Mouse (Mus musculus): ENCODE results near the gene Adamtsl1. TPM values are rescaled to one million over a fixed set of nuclear protein-coding genes. Genes with fewer than 3 reads are reported as not detected.

Gene Adamtsl1
- polyA plus RNA-seq, 1 experiment from 2014 or later = 10.2 TPM

- no peak overlapping the region for H3K9ac ChIP-seq (ENCODE audit: low read depth, low read length)
- DNase-seq (ENCODE audit: low spot score) (no peak), ATAC-seq (replicated peaks; ENCODE audit: low FRiP score, low read depth) (no peak)
- H3K4me3 ChIP-seq (replicated peaks; ENCODE audit: low read depth, low read length) = no peak overlapping the region
- H3K36me3 ChIP-seq (ENCODE audit: insufficient read depth, low read length) = no peaks in the 10 kb centered on the region
- no peak overlapping the region for H3K27ac ChIP-seq
- 74% methylated on average over 14 of the region's 14 CpGs for WGBS
- no peaks in the 10 kb centered on the region for H3K9me3 ChIP-seq (replicated peaks; ENCODE audit: low read length)
- no peaks in the 10 kb centered on the region for H3K27me3 ChIP-seq (ENCODE audit: insufficient read depth, low read length)
- no peaks in the 10 kb centered on the region for H3K4me1 ChIP-seq (replicated peaks; ENCODE audit: insufficient read depth, low read length)
- H3K4me2 ChIP-seq (ENCODE audit: low read length) = no peak overlapping the region
- no peak for TF ChIP-seq CTCF (IDR thresholded peaks at IDR 0.05; ENCODE audit: low read depth)
Observed at GRCm38 (mm10) chr4:86178116-86178515, 664.1 kb downstream of the Adamtsl1 start.

GRCm38 (mm10) chr4:86183701-86184173 lies 669.8 kb downstream of the Adamtsl1 start:
- Histone ChIP-seq H3K9ac (ENCODE audit: low read depth, low read length) (no peak overlapping the region), H3K4me3 (replicated peaks; ENCODE audit: low read depth, low read length) (no peak overlapping the region), H3K4me2 (ENCODE audit: low read length) (no peak overlapping the region), H3K4me1 (replicated peaks; ENCODE audit: insufficient read depth, low read length) (no peaks in the 10 kb centered on the region), H3K36me3 (ENCODE audit: insufficient read depth, low read length) (no peaks in the 10 kb centered on the region), H3K9me3 (replicated peaks; ENCODE audit: low read length) (no peaks in the 10 kb centered on the region), H3K27me3 (ENCODE audit: insufficient read depth, low read length) (no peaks in the 10 kb centered on the region), H3K27ac (no peak overlapping the region)
- ATAC-seq (replicated peaks; ENCODE audit: low FRiP score, low read depth) = no peak
- no peak for DNase-seq (ENCODE audit: low spot score)
- no peak for TF ChIP-seq CTCF (IDR thresholded peaks at IDR 0.05; ENCODE audit: low read depth)
- 19% methylated on average over 1 of the region's 1 CpGs for WGBS

- ATAC-seq (replicated peaks; ENCODE audit: low FRiP score, low read depth) (no peak), DNase-seq (ENCODE audit: low spot score) (no peak)
- Histone ChIP-seq H3K4me1 (replicated peaks; ENCODE audit: insufficient read depth, low read length) (no peaks in the 10 kb centered on the region), H3K36me3 (ENCODE audit: insufficient read depth, low read length) (no peaks in the 10 kb centered on the region), H3K27ac (no peak overlapping the region), H3K4me3 (replicated peaks; ENCODE audit: low read depth, low read length) (no peak overlapping the region), H3K9me3 (replicated peaks; ENCODE audit: low read length) (no peaks in the 10 kb centered on the region), H3K9ac (ENCODE audit: low read depth, low read length) (no peak overlapping the region), H3K27me3 (ENCODE audit: insufficient read depth, low read length) (no peaks in the 10 kb centered on the region), H3K4me2 (ENCODE audit: low read length) (no peak overlapping the region)
- TF ChIP-seq CTCF (IDR thresholded peaks at IDR 0.05; ENCODE audit: low read depth) = no peak
- 66% methylated on average over 2 of the region's 2 CpGs for WGBS
Observed at GRCm38 (mm10) chr4:86189853-86190252, 675.9 kb downstream of the Adamtsl1 start.

GRCm38 (mm10) chr4:86191195-86191594 lies 677.2 kb downstream of the Adamtsl1 start:
- ATAC-seq (replicated peaks; ENCODE audit: low FRiP score, low read depth) (no peak), DNase-seq (ENCODE audit: low spot score) (no peak)
- Histone ChIP-seq H3K9ac (ENCODE audit: low read depth, low read length) (no peak overlapping the region), H3K9me3 (replicated peaks; ENCODE audit: low read length) (no peaks in the 10 kb centered on the region), H3K27me3 (ENCODE audit: insufficient read depth, low read length) (no peaks in the 10 kb centered on the region), H3K36me3 (ENCODE audit: insufficient read depth, low read length) (no peaks in the 10 kb centered on the region), H3K4me2 (ENCODE audit: low read length) (no peak overlapping the region), H3K4me3 (replicated peaks; ENCODE audit: low read depth, low read length) (no peak overlapping the region), H3K4me1 (replicated peaks; ENCODE audit: insufficient read depth, low read length) (no peaks in the 10 kb centered on the region), H3K27ac (no peak overlapping the region)
- WGBS = 71% methylated on average over 5 of the region's 5 CpGs
- no peak for TF ChIP-seq CTCF (IDR thresholded peaks at IDR 0.05; ENCODE audit: low read depth)

GRCm38 (mm10) chr4:86201766-86202165 lies 687.8 kb downstream of the Adamtsl1 start:
- 75% methylated on average over 7 of the region's 7 CpGs for WGBS
- Histone ChIP-seq H3K9ac (ENCODE audit: low read depth, low read length) (no peak overlapping the region), H3K4me1 (replicated peaks; ENCODE audit: insufficient read depth, low read length) (no peaks in the 10 kb centered on the region), H3K4me3 (replicated peaks; ENCODE audit: low read depth, low read length) (no peak overlapping the region), H3K36me3 (ENCODE audit: insufficient read depth, low read length) (no peaks in the 10 kb centered on the region), H3K9me3 (replicated peaks; ENCODE audit: low read length) (no peaks in the 10 kb centered on the region), H3K4me2 (ENCODE audit: low read length) (no peak overlapping the region), H3K27me3 (ENCODE audit: insufficient read depth, low read length) (no peaks in the 10 kb centered on the region), H3K27ac (no peak overlapping the region)
- no peak for TF ChIP-seq CTCF (IDR thresholded peaks at IDR 0.05; ENCODE audit: low read depth)
- no peak for ATAC-seq (replicated peaks; ENCODE audit: low FRiP score, low read depth)
- no peak for DNase-seq (ENCODE audit: low spot score)

GRCm38 (mm10) chr4:86203288-86203687 lies 689.3 kb downstream of the Adamtsl1 start:
- Histone ChIP-seq H3K4me2 (ENCODE audit: low read length) (no peak overlapping the region), H3K9me3 (replicated peaks; ENCODE audit: low read length) (no peaks in the 10 kb centered on the region), H3K36me3 (ENCODE audit: insufficient read depth, low read length) (no peaks in the 10 kb centered on the region), H3K4me3 (replicated peaks; ENCODE audit: low read depth, low read length) (no peak overlapping the region), H3K27ac (no peak overlapping the region), H3K9ac (ENCODE audit: low read depth, low read length) (no peak overlapping the region), H3K4me1 (replicated peaks; ENCODE audit: insufficient read depth, low read length) (no peaks in the 10 kb centered on the region), H3K27me3 (ENCODE audit: insufficient read depth, low read length) (no peaks in the 10 kb centered on the region)
- DNase-seq (ENCODE audit: low spot score) = no peak
- TF ChIP-seq CTCF (IDR thresholded peaks at IDR 0.05; ENCODE audit: low read depth) = no peak
- ATAC-seq (replicated peaks; ENCODE audit: low FRiP score, low read depth) = no peak
- 90% methylated on average over 2 of the region's 2 CpGs for WGBS

- 76% methylated on average over 5 of the region's 5 CpGs for WGBS
- no peak overlapping the region for H3K4me3 ChIP-seq (replicated peaks; ENCODE audit: low read depth, low read length)
- H3K27ac ChIP-seq = no peak overlapping the region
- TF ChIP-seq CTCF (IDR thresholded peaks at IDR 0.05; ENCODE audit: low read depth) = no peak
- no peak overlapping the region for H3K9ac ChIP-seq (ENCODE audit: low read depth, low read length)
- H3K4me1 ChIP-seq (replicated peaks; ENCODE audit: insufficient read depth, low read length) = no peaks in the 10 kb centered on the region
- DNase-seq (ENCODE audit: low spot score) (no peak), ATAC-seq (replicated peaks; ENCODE audit: low FRiP score, low read depth) (no peak)
- no peak overlapping the region for H3K4me2 ChIP-seq (ENCODE audit: low read length)
- H3K27me3 ChIP-seq (ENCODE audit: insufficient read depth, low read length) = no peaks in the 10 kb centered on the region
- H3K36me3 ChIP-seq (ENCODE audit: insufficient read depth, low read length) = no peaks in the 10 kb centered on the region
- no peaks in the 10 kb centered on the region for H3K9me3 ChIP-seq (replicated peaks; ENCODE audit: low read length)
Observed at GRCm38 (mm10) chr4:86224875-86225274, 710.9 kb downstream of the Adamtsl1 start.
